Mouse (Mus musculus): ENCODE measurements around the gene Sim2. TPM values are rescaled to one million over a fixed set of nuclear protein-coding genes. Genes with fewer than 3 reads are reported as not detected.

The Sim2 gene
- polyA plus RNA-seq (2014; fragmentation: Illumina TruSeq; extraction: RNeasy Lipid Tissue Mini Kit (QIAGEN cat#74804); ENCODE audit: insufficient read depth, low read depth, low replicate concordance) = not detected

GRCm38 (mm10) chr16:94084711-94085602 lies at the start of gene Sim2:
TSS of gene Sim2 (plus strand) at chr16:94084931.

Other genes starting within 250 kb of the Sim2 start
- gene Chaf1b, start 201.0 kb upstream of the Sim2 start, polyA plus RNA-seq (2014; fragmentation: Illumina TruSeq; extraction: RNeasy Lipid Tissue Mini Kit (QIAGEN cat#74804); ENCODE audit: insufficient read depth, low read depth, low replicate concordance) = 2.1 TPM
- not detected for gene Cldn14, start 76.1 kb upstream of the Sim2 start, polyA plus RNA-seq (2014; fragmentation: Illumina TruSeq; extraction: RNeasy Lipid Tissue Mini Kit (QIAGEN cat#74804); ENCODE audit: insufficient read depth, low read depth, low replicate concordance)
- 3.9 TPM for gene Hlcs, start 228.6 kb downstream of the Sim2 start, polyA plus RNA-seq (2014; fragmentation: Illumina TruSeq; extraction: RNeasy Lipid Tissue Mini Kit (QIAGEN cat#74804); ENCODE audit: insufficient read depth, low read depth, low replicate concordance)
- gene Ripply3, start 243.5 kb downstream of the Sim2 start, polyA plus RNA-seq (2014; fragmentation: Illumina TruSeq; extraction: RNeasy Lipid Tissue Mini Kit (QIAGEN cat#74804); ENCODE audit: insufficient read depth, low read depth, low replicate concordance) = 58.0 TPM